Mouse (Mus musculus) megakaryocyte, embryonic 14.5 days (primary cell): ENCODE data around the gene Prkcz.

Source experiments
- FLI1 ChIP-seq: IDR thresholded peaks from 2 replicates; pipeline ENCODE4 v1.6.1; 2012; ENCODE audit warnings: low read length, inconsistent platforms, mixed read lengths
- GATA1 ChIP-seq: IDR thresholded peaks from 3 replicates; pipeline ENCODE4 v1.6.1; 2012; ENCODE audit warnings: mixed read lengths, low read length, inconsistent platforms, borderline replicate concordance

DNA sequence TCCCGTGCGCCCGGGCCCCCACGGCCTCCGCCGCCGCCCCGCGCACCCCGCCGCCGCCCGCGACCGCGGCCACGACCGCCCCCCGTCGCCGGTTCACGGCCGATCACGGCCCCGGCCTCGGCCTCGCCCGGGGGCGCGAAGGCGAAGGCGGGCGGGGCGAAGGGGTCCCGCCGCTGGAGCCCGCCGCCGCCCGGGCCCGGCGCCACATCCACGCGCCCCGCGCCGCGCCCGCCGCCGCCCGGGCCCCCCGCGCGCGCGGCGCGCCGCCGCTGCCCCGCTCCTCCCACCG, 138.7 kb downstream of the Prkcz start, which contains the start of gene Ski:
- TF ChIP-seq GATA1 (no peak), FLI1 (no peak)
